Mouse (Mus musculus): Measurements from ENCODE around the gene Apol10b. TPM values are rescaled to one million over a fixed set of nuclear protein-coding genes. Genes with fewer than 3 reads are reported as not detected.
"Not testable (repeated sequence)": the region's sequence is repeated elsewhere in the genome, so short reads cannot be mapped to it uniquely, and the experiment has no call there.

Gene Apol10b
- total and polyA plus RNA-seq, 2 experiments from 2014 or later: not detected

DNA sequence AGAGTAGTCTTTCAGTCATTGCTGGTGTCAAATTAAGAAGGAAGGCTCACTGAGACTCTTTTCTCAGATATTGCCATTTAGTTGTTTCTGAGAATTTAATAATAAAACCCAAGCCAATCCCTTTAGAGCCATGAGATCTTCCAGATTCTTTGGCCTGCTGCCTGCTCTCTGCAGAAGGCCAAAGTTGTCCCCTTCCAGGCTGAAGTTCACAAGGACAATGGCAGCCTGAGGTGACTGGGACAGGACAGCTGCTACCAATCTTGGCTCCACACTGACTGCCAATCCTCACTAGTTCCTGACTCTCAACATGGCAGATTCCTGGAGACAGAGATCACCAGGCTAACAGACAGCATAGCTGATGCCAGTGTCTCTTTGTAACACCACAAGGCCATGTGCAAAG, 8.9 kb downstream of the Apol10b start:
- H3K4me3 ChIP-seq (ENCODE audit: low read depth, low read length): no peak overlapping the region
- DNase-seq (ENCODE audit: low spot score) (no peak), ATAC-seq (ENCODE audit: low FRiP score) (no peak)
- H3K36me3 ChIP-seq (ENCODE audit: insufficient read depth, low read length): no peaks in the 10 kb centered on the region
- no peak for TF ChIP-seq CTCF (IDR thresholded peaks at IDR 0.05)
- H3K4me1 ChIP-seq (ENCODE audit: insufficient read depth, low read length): no peaks in the 10 kb centered on the region
- no peak overlapping the region for H3K9ac ChIP-seq (replicated peaks; ENCODE audit: low read length, poor library complexity, severe bottlenecking)
- no peaks in the 10 kb centered on the region; the same call in 1 of the 2 replicates for H3K9me3 ChIP-seq (ENCODE audit: low read length)
- no peak overlapping the region for H3K27ac ChIP-seq (ENCODE audit: low read depth, low read length)
- no peak overlapping the region for H3K4me2 ChIP-seq (ENCODE audit: low read depth, low read length, poor library complexity, severe bottlenecking)
- H3K27me3 ChIP-seq (ENCODE audit: insufficient read depth, low read length): no peaks in the 10 kb centered on the region

DNA sequence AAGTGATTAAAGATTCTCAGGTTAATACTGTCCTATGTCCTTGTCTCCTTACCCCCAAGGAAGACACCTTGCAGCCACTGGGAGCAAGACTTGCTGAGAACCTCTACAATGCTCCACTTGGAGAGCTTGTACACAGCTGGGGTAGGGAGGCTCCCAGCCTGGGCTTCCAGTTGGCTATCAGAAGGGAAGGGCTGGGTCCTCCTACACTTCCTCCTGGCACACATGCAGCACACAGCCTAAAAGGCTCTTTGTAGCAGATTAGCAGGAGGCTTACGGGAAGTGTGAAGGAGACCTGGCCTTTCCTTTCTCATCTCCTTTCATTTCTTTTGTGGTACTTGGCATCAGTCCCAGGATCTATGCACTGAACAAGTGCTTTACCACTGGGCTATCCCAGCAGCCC, 14.2 kb downstream of the Apol10b start:
- H3K27ac ChIP-seq (ENCODE audit: low read depth, low read length): no peak overlapping the region
- no peak for DNase-seq (ENCODE audit: low spot score)

DNA sequence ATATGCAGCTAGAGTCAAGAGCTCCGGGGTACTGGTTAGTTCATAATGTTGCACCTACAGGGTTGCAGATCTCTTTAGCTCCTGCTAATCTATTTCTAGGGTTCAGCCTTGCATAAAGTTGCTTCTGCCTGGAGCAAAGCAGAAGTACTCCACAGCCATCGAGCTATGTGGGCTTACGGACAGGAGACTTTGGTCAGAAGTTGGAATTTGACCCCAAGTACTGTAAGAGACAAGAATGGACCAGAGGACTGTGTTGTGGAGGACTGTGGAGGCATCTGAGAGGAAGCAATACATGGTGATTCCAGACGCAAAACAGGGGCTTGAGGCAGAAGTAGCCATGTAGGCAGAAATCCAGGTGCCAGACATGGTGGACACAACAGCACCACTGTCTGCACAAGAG, 16.6 kb downstream of the Apol10b start:
- no peak overlapping the region for H3K4me3 ChIP-seq (ENCODE audit: low read depth, low read length)
- no peaks in the 10 kb centered on the region; the same call in 1 of the 2 replicates for H3K9me3 ChIP-seq (ENCODE audit: low read length)
- no peak overlapping the region for H3K9ac ChIP-seq (replicated peaks; ENCODE audit: low read length, poor library complexity, severe bottlenecking)
- H3K27me3 ChIP-seq (ENCODE audit: insufficient read depth, low read length): no peaks in the 10 kb centered on the region
- H3K4me2 ChIP-seq (ENCODE audit: low read depth, low read length, poor library complexity, severe bottlenecking): no peak overlapping the region
- H3K27ac ChIP-seq (ENCODE audit: low read depth, low read length): no peak overlapping the region
- H3K4me1 ChIP-seq (ENCODE audit: insufficient read depth, low read length): no peaks in the 10 kb centered on the region
- no peaks in the 10 kb centered on the region for H3K36me3 ChIP-seq (ENCODE audit: insufficient read depth, low read length)
- DNase-seq (ENCODE audit: low spot score): no peak
- no peak for ATAC-seq (ENCODE audit: low FRiP score)
- 90% methylated on average over 4 of the region's 4 CpGs for WGBS
- no peak for TF ChIP-seq CTCF (IDR thresholded peaks at IDR 0.05)

More for the DNA sequence above, 14.2 kb downstream of the Apol10b start:
- Histone ChIP-seq H3K9me3 (ENCODE audit: low read length) (no peaks in the 10 kb centered on the region; the same call in 1 of the 2 replicates), H3K27me3 (ENCODE audit: insufficient read depth, low read length) (no peaks in the 10 kb centered on the region), H3K36me3 (ENCODE audit: insufficient read depth, low read length) (no peaks in the 10 kb centered on the region), H3K4me1 (ENCODE audit: insufficient read depth, low read length) (no peaks in the 10 kb centered on the region), H3K4me3 (ENCODE audit: low read depth, low read length) (no peak overlapping the region), H3K9ac (replicated peaks; ENCODE audit: low read length, poor library complexity, severe bottlenecking) (no peak overlapping the region), H3K4me2 (ENCODE audit: low read depth, low read length, poor library complexity, severe bottlenecking) (no peak overlapping the region)
- no peak for TF ChIP-seq CTCF (IDR thresholded peaks at IDR 0.05)
- WGBS: 30% methylated on average over 1 of the region's 1 CpGs
- ATAC-seq (ENCODE audit: low FRiP score): no peak

DNA sequence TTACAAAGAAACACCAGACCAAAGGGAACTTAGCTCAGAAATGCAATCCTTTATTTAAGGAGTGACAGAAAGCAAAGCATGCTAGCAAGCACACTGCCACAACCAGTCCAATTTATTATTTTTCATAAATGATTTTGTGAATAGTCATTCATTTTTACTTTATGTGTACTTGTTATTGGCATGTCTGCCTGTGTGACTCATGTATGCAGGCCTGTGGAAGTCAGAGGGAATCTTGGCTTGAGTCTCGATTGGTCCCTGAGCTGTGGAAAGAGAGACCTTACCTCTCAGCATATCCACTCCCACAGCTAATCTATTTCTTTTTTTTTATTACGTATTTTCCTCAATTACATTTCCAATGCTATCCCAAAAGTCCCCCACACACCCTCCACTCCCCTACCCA, 17.1 kb downstream of the Apol10b start:
- Histone ChIP-seq H3K4me2 (ENCODE audit: low read depth, low read length, poor library complexity, severe bottlenecking) (no peak overlapping the region), H3K9me3 (ENCODE audit: low read length) (no peaks in the 10 kb centered on the region; the same call in 1 of the 2 replicates), H3K27ac (ENCODE audit: low read depth, low read length) (no peak overlapping the region), H3K27me3 (ENCODE audit: insufficient read depth, low read length) (no peaks in the 10 kb centered on the region), H3K4me1 (ENCODE audit: insufficient read depth, low read length) (no peaks in the 10 kb centered on the region), H3K36me3 (ENCODE audit: insufficient read depth, low read length) (no peaks in the 10 kb centered on the region), H3K4me3 (ENCODE audit: low read depth, low read length) (no peak overlapping the region), H3K9ac (replicated peaks; ENCODE audit: low read length, poor library complexity, severe bottlenecking) (no peak overlapping the region)
- TF ChIP-seq CTCF (IDR thresholded peaks at IDR 0.05): no peak
- ATAC-seq (ENCODE audit: low FRiP score): no peak
- 94% methylated on average over 2 of the region's 2 CpGs for WGBS
- DNase-seq (ENCODE audit: low spot score): no peak

DNA sequence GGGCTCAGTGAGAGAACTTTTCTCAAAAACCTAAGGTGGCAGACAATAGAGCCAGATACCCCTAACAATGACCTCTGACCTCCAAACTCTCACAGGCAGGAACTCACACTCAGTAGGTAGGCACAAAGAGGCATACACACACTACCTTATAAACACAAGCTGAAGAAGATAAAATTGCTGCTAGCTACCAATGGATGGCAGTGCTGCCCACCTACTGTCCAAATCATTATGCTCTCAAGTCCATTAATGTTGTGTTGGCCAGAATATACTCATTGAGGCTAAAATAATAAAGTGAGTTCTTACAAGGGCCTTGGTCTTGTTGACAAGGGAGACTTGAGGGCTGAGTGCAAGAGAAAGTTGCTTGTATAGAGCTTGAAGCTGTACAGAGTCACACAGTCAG, 32.7 kb downstream of the Apol10b start:
- no peaks in the 10 kb centered on the region for H3K9me3 ChIP-seq (ENCODE audit: low read length)
- no peak overlapping the region for H3K27ac ChIP-seq (ENCODE audit: low read depth, low read length)
- H3K27me3 ChIP-seq (ENCODE audit: insufficient read depth, low read length): no peaks in the 10 kb centered on the region
- DNase-seq (ENCODE audit: low spot score) (no peak), ATAC-seq (ENCODE audit: low FRiP score) (no peak)
- no peaks in the 10 kb centered on the region for H3K36me3 ChIP-seq (ENCODE audit: insufficient read depth, low read length)
- H3K4me3 ChIP-seq (ENCODE audit: low read depth, low read length): no peak overlapping the region
- H3K4me2 ChIP-seq (ENCODE audit: low read depth, low read length, poor library complexity, severe bottlenecking): no peak overlapping the region
- peak; percentile 56 for TF ChIP-seq CTCF (IDR thresholded peaks at IDR 0.05)
- H3K4me1 ChIP-seq (ENCODE audit: insufficient read depth, low read length): no peaks in the 10 kb centered on the region
- no peak overlapping the region for H3K9ac ChIP-seq (replicated peaks; ENCODE audit: low read length, poor library complexity, severe bottlenecking)

DNA sequence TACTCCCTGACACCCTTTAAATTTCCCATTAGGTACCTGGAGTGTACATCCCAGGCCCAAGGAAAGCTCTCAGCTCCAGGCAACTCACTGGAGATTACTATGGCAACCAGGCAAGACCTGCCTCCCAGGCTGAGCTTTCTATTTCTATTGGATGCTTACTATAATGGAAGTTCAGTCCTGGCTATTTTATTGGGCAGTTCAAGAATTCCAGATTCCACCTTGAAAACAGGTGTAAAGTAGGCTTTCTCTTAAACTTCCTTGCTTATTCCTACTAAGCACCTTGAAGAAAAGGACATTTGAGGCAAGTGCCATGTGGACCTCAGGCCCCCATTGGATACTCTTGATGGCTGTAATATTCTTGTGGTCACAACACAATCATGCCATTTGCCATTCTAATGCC, 34.1 kb downstream of the Apol10b start, which contains the start of gene 1700025B11Rik:
Gene 1700025B11Rik (minus strand): TSS at position 101 of the 400 bp plus-strand sequence.
- H3K4me2 ChIP-seq (ENCODE audit: low read depth, low read length, poor library complexity, severe bottlenecking): no peak within 1 kb of the TSS
- no peak for TF ChIP-seq CTCF (IDR thresholded peaks at IDR 0.05)
- ATAC-seq (ENCODE audit: low FRiP score): no peak

DNA sequence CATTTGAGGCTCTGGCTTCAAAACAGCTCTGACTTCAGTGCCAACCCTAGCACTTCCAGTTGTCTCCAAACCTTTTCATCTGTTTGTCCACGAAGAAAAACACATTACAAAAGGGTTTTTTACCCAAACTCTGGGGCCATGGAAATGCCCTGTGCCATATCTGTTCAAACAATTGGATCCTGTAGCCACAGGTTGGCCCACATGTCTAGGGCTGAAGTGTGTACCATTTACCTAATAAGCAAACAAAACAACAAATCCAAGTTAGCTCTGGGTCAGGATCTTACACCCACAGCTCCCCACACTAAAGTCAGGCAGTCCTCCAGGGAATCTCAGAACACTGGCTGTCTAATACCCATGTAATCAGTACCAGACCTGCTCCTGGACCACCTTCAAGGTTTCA, 56.7 kb downstream of the Apol10b start:
- not testable (repeated sequence) for H3K36me3 ChIP-seq (ENCODE audit: insufficient read depth, low read length); ATAC-seq (ENCODE audit: low FRiP score)

More for the DNA sequence above, 34.1 kb downstream of the Apol10b start, which contains the start of gene 1700025B11Rik:
- Histone ChIP-seq H3K27me3 (ENCODE audit: insufficient read depth, low read length) (no peaks in the 10 kb centered on the region), H3K9ac (replicated peaks; ENCODE audit: low read length, poor library complexity, severe bottlenecking) (no peak within 1 kb of the TSS), H3K27ac (ENCODE audit: low read depth, low read length) (no peak within 1 kb of the TSS), H3K4me3 (ENCODE audit: low read depth, low read length) (no peak within 1 kb of the TSS), H3K9me3 (ENCODE audit: low read length) (no peaks in the 10 kb centered on the region), H3K36me3 (ENCODE audit: insufficient read depth, low read length) (no peaks in the 10 kb centered on the region), H3K4me1 (ENCODE audit: insufficient read depth, low read length) (no peaks in the 10 kb centered on the region)
- DNase-seq (ENCODE audit: low spot score): no peak

More for the DNA sequence above, 56.7 kb downstream of the Apol10b start:
- H3K4me3 ChIP-seq (ENCODE audit: low read depth, low read length); H3K4me1 ChIP-seq (ENCODE audit: insufficient read depth, low read length); DNase-seq (ENCODE audit: low spot score); H3K9me3 ChIP-seq (ENCODE audit: low read length); H3K9ac ChIP-seq (replicated peaks; ENCODE audit: low read length, poor library complexity, severe bottlenecking); H3K27me3 ChIP-seq (ENCODE audit: insufficient read depth, low read length); H3K4me2 ChIP-seq (ENCODE audit: low read depth, low read length, poor library complexity, severe bottlenecking); H3K27ac ChIP-seq (ENCODE audit: low read depth, low read length): not testable (repeated sequence)
- WGBS: 43% methylated on average over 1 of the region's 1 CpGs

Other genes with a start within 250 kb of the Apol10b start
- gene Apol7a, start 197.0 kb downstream of the Apol10b start, total RNA-seq (2014; rRNA removed): not detected in 2 replicates
- not detected in 2 replicates for gene Apol7a, start 197.0 kb downstream of the Apol10b start, polyA plus RNA-seq (2015; fragmentation: Nextera tagmentation; extraction: Ambion mirVana)
- 0.16 and 0.42 TPM in 2 replicates for gene Apol9a, start 185.0 kb downstream of the Apol10b start, total RNA-seq (2014; rRNA removed)
- 0.39 and 0.80 TPM in 2 replicates for gene Apol9a, start 185.0 kb downstream of the Apol10b start, polyA plus RNA-seq (2015; fragmentation: Nextera tagmentation; extraction: Ambion mirVana)
- gene Apol7b, start 148.6 kb downstream of the Apol10b start, total RNA-seq (2014; rRNA removed): not detected in 2 replicates
- gene Apol7b, start 148.6 kb downstream of the Apol10b start, polyA plus RNA-seq (2015; fragmentation: Nextera tagmentation; extraction: Ambion mirVana): not detected in 2 replicates
- not detected in 2 replicates for gene Apol10a, start 119.1 kb downstream of the Apol10b start, total RNA-seq (2014; rRNA removed)
- gene Apol10a, start 119.1 kb downstream of the Apol10b start, polyA plus RNA-seq (2015; fragmentation: Nextera tagmentation; extraction: Ambion mirVana): not detected in 2 replicates
- not detected in 2 replicates for gene Apol11a, start 87.9 kb downstream of the Apol10b start, total RNA-seq (2014; rRNA removed)
- not detected in 2 replicates for gene Apol11a, start 87.9 kb downstream of the Apol10b start, polyA plus RNA-seq (2015; fragmentation: Nextera tagmentation; extraction: Ambion mirVana)
- not detected in 2 replicates for gene Apol7c, start 62.8 kb downstream of the Apol10b start, total RNA-seq (2014; rRNA removed)
- not detected in 2 replicates for gene Apol7c, start 62.8 kb downstream of the Apol10b start, polyA plus RNA-seq (2015; fragmentation: Nextera tagmentation; extraction: Ambion mirVana)
- not detected in 2 replicates for gene 1700025B11Rik, start 34.2 kb downstream of the Apol10b start, total RNA-seq (2014; rRNA removed)
- 0.51 TPM in 1 of 2 replicates, not detected in the other for gene 1700025B11Rik, start 34.2 kb downstream of the Apol10b start, polyA plus RNA-seq (2015; fragmentation: Nextera tagmentation; extraction: Ambion mirVana)
- not detected in 2 replicates for gene Gm36245, start 3.1 kb upstream of the Apol10b start, total RNA-seq (2014; rRNA removed)
- gene Gm36245, start 3.1 kb upstream of the Apol10b start, polyA plus RNA-seq (2015; fragmentation: Nextera tagmentation; extraction: Ambion mirVana): not detected in 2 replicates
- not detected in 2 replicates for gene Apol11b, start 47.2 kb upstream of the Apol10b start, total RNA-seq (2014; rRNA removed)
- not detected in 2 replicates for gene Apol11b, start 47.2 kb upstream of the Apol10b start, polyA plus RNA-seq (2015; fragmentation: Nextera tagmentation; extraction: Ambion mirVana)
- gene Apol7e, start 102.7 kb upstream of the Apol10b start, total RNA-seq (2014; rRNA removed): not detected in 2 replicates
- not detected in 2 replicates for gene Apol7e, start 102.7 kb upstream of the Apol10b start, polyA plus RNA-seq (2015; fragmentation: Nextera tagmentation; extraction: Ambion mirVana)
- 0.33 TPM in 1 of 2 replicates, not detected in the other for gene Apol9b, start 132.9 kb upstream of the Apol10b start, total RNA-seq (2014; rRNA removed)
- gene Apol9b, start 132.9 kb upstream of the Apol10b start, polyA plus RNA-seq (2015; fragmentation: Nextera tagmentation; extraction: Ambion mirVana): 0.43 TPM in 1 of 2 replicates, not detected in the other
- gene Apol8, start 160.9 kb upstream of the Apol10b start, total RNA-seq (2014; rRNA removed): 0.19 TPM in 1 of 2 replicates, not detected in the other
- gene Apol8, start 160.9 kb upstream of the Apol10b start, polyA plus RNA-seq (2015; fragmentation: Nextera tagmentation; extraction: Ambion mirVana): 0.36 and 0.55 TPM in 2 replicates
- 26.9 and 30.8 TPM in 2 replicates for gene Myh9, start 246.1 kb upstream of the Apol10b start, total RNA-seq (2014; rRNA removed)
- gene Myh9, start 246.1 kb upstream of the Apol10b start, polyA plus RNA-seq (2015; fragmentation: Nextera tagmentation; extraction: Ambion mirVana): 6.4 and 8.2 TPM in 2 replicates

All from midbrain, postnatal 0 days (tissue).